Mouse (Mus musculus) liver, postnatal 0 days (tissue): ENCODE data around the gene Ptcra.

ENCODE experiments used
- CTCF ChIP-seq: sonication (generic); IDR thresholded peaks from 2 replicates; pipeline ENCODE4 v1.5.1; 2016; ENCODE audit warnings: antibody characterized with exemption, low read depth
- EP300 ChIP-seq: IDR thresholded peaks from 2 replicates; pipeline ENCODE4 v1.6.1; 2016; ENCODE audit warnings: antibody characterized with exemption, low read depth, mild to moderate bottlenecking

GRCm38 (mm10) chr17:46792963-46793362 is 29.5 kb upstream of the Ptcra start:
- TF ChIP-seq CTCF (peak; percentile 9; the same call in 1 of the 2 replicates), EP300 (no peak)
